Mouse (Mus musculus) telencephalon, adult 2 months (tissue): ENCODE measurements around the gene Golt1a.

Experiments
- DNase-seq: peaks from one replicate; pipeline ENCODE4 v3.0.0-alpha.2; 2011; ENCODE audit warnings: low read depth, low spot score

Golt1a gene

DNA sequence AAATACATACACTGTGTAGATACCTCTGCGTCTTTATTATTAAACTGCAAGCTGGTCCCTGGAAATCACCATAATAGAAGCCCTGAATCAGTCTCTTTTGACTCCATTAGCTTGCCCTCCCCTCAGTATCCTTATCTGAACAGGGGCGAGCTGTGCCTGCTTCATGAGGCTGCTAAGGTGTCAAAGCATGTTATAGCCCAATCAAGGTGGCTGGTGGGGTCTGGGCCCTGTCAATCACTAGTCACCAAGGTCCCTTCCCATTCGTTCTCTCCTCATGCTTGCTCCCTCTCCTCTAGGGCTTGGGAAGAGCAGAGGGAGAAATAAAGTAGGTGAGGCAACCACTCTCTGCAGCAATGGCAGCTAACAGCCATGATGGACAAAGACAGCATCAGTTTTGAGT is 37.6 kb downstream of the Golt1a start:
- no peak for DNase-seq

DNA sequence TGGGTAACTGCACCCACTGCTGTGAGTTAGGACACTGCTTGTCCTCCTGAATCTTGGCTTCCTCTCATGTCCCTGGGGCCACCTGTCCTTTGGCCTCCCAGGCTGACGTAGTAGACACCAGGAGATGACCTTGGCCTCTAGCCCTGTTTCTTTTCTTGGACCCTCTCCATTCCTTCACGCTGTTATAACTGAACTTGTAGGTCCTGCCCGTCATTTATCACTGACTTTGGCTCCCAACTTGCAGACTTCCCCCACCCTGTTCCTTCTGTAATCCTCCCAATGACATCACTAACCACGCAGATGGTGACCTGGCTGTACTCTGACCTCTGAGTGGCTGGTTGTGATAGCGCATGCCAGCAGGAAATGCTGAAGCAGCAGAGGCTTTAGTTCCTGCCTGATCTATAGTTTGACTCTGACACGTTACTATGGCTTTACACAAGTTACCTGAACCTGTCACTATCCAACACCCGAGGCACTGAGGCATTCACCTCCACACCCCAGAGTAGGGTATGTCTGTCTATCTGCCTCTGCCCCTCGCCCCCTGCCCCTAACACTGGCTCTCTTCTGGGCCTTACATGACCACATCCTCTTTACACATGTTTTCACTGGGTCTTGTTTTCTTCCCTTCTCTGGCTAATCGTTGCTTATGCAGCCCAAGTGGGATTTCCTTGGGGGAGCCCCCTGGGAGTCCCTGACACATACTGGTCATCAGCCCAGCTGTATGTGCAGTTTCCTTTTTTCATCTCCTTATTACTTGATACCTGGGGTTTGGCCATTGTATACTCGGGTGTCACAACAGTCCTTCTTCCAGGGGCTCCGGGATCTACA is 38.3 kb downstream of the Golt1a start:
- DNase-seq, result no peak

DNA sequence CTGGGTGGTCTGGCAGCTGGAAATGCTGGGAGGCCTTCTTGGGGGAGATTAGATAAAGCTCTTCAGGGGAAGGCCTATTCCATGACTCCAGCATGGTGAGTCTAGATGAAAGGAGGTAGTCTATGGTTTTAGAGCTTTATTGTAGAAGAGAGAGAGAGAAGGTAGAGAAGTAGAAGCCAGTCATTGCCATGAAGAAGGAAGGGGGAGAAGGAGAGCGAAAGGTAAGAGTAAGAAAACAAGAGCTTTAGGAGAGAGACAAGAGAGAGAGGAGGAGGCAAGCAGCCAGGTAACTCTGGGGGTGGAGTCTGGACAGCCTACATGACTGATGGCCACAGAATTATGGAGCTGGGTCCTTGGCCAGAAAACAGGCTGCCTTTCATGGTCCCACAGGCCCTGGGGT is 40.6 kb downstream of the Golt1a start, which contains the start of gene Ren1:
TSS of gene Ren1 (plus strand) at position 301 of the 400 bp plus-strand sequence.
- no peak for DNase-seq

DNA sequence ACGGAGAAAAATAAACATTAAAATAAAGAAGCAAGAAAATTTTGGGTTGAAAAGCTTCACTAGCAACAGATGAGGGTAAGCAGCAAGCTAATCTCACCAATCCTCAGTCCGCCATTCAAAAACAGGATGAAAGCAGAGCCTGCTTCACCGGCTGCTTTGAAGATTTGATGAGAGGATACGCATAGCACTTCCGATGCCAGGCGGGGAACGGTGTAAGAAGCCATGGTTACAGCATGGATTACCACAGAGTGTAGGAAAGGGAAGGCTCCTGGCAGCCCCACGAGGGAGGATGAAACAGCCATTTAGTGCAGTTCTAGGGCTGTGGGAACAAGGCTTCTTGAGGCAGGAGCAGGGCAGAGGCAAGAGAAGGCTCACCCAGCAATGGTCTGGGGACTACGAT is 42.2 kb downstream of the Golt1a start:
- DNase-seq, result no peak

DNA sequence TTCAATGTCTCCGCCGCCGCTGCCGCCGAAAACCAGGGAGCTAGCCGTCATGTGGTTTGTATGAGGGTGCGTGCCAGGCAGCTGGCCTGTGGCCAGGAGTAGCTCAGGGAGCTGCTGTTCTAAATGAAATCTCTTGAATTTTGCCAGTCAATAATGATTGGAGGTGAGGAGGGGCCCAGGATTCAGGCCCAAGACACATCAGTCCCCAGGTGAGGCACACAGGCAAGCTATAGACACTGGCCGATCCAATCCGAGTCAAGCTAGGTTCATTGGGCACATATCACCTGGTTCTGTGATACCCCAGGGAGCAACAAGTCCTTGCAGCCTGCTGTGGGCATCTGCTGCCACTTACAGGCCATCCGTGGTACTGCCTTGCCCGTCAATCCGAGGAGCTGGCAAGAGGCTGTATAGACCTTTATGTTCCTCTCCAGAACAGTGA is 43.8 kb downstream of the Golt1a start:
- peak; percentile 62 for DNase-seq

DNA sequence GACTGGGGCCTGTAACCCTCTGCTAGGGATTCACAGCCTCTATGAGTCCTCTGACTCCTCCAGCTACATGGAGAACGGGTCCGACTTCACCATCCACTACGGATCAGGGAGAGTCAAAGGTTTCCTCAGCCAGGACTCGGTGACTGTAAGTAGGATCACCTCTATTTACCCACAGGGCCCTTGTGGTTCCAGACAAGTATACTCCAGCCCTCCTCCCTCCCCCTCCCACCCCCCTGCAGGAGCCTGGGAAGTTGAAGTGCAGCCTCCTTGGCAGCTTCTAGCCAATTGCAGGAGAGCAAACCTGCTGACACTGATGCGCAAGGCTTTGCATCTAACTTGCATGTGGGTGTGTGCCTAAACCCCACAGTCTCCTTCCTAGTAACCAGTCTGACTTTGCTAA is 45.9 kb downstream of the Golt1a start:
- no peak for DNase-seq

DNA sequence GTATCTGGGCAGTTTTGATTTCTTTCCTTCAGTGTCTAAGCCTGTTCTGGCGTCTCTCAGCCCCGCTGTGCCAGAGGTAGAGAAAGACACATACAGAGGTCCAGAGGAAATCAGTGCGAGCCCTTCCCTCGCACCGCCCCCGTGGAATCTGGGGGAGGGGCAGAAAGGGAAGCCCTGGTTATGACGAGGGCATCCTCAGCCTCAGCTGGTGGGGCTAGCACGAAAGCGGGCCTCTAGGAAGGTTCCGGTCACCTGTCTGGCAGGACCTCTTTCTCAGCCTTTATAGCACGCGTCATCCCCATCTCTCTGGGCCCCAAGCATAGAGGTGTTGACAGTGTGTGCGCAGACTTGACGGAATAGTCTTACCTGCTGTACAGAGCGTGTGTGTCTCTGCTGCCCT is 46.3 kb downstream of the Golt1a start:
- DNase-seq, result no peak

DNA sequence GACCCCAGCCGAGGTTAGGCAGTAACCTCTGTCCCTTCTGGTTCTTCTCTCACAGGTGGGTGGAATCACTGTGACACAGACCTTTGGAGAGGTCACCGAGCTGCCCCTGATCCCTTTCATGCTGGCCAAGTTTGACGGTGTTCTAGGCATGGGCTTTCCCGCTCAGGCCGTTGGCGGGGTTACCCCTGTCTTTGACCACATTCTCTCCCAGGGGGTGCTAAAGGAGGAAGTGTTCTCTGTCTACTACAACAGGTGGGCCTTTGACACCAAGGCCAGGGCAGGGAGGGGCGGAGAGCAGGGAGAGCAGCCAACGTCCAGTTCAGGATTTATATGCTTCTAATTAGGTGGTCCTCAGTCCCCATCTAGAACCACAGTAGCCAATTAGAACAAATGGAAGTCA is 46.7 kb downstream of the Golt1a start:
- DNase-seq, result no peak

DNA sequence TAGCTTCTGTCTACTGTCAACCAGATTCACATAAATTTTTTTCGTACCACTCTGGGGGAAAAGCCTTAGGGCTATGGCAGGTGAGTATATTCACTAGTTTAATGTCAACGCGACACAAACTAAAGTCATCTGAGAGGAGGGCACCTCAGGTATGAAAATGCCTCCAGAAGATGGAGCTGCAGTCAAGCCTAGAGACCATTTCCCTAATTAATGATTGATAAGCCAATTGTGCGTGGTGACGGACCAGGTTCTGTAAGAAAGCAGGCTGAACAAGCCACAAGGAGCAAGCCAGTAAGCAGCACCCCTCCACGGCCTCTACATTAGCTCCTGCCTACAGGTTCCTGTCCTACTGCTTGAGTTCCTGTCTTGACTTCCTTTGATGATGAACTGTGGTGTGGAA is 51.4 kb downstream of the Golt1a start:
- DNase-seq, result no peak

DNA sequence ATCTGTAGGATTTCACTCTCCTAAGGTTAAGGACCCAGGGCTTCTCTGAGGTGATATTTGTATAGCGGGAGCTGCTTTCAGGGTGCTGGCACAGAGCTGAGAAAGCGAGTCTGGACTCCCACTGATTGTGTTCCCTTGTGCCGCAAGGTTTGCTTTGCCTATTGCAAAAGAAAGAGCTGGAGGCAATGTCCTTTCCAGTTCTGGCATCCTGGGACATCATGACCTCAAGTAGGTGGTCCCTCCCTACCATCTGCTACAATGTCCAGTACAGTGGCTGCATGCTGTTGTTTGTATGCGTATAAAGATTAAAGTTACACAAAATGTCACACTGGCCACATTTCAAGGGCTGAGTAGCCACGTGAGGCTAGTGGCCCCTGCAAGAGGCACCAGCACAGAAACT is 52.5 kb downstream of the Golt1a start:
- no peak for DNase-seq

DNA sequence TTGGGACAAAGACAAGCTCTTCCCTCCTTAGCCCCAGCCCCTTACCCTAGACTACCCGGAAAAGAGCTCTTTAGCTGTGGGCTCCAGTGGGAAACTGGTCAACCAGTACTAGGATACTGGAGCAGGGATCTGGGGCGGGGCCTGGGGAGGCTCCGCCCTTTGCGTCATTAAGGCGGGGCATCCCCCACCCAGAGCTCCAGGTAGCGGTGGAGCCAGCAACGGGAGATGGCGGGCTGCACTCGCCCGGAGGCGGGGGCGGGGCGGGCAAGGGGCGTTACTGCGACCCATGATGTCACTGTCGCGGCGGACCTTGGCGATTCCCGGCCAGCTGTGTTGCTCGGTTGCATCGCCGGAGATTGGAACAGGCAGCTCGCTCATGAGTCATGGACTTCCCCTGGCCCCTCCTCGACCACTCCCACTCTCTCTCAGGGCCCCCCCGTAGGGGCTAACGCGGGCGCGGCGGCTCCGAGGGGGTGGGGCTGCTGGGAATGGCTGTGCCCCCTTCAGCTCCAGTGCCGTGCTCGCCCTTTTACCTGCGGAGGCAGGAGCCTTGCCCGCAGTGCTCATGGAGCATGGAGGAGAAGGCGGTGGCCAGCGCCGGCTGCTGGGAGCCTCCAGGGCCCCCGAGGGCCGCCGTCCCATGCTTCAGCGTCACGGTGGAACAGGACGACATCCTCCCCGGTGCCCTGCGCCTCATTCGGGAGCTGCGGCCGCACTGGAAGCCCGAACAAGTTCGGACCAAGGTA is 53.8 kb downstream of the Golt1a start, which contains the start of gene Etnk2:
TSS of gene Etnk2 (plus strand) at position 297 of the 746 bp plus-strand sequence.
- no peak for DNase-seq

DNA sequence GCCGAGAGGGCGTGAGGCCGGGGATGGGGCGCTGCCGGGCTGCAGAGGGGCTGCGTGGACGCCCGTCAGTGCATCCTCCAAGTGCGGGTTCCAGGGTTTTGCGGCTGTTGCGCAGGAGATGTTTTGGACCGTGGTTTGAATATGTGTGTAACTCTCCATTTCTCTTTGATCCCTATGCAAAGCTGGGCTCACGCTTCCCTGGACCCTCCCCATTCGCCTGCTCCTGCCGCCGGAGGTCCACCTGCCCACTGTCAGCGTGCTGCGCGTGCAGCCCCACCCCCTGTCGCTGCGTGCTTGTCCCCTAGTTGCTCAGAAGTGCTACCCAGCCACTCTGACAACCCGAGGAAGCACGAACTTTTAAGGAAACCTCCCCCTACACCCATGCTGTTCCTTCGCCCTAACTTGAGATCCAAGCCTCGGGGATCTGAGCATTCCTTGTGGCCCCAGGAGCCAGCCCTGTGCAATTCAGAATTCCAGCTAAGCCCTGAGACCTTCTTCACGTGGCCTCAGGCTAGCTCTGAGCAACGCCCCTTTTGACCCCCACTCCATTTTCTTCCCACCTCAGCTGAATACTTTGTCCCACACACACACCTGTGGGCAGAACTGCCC is 54.5 kb downstream of the Golt1a start:
- DNase-seq, result no peak

DNA sequence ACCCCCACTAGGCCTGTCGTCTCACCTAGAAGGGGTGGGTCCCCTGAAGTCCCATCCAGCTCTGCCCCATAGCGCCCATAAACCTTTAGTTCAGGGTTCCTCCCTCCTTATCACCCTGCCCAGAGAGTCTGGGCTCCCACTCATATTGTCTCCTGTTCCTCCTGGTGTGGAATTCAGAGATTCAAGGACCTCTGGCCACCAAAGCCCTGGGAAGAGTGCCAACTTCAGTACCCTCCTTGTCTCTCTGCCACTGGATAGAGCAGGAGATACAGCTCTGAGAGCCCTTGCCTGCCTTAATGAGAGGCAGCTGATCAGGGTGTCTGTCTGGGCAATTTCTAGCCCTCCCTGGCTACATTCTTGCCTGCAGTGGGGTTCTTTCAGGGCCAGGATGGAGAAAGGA is 55.3 kb downstream of the Golt1a start:
- no peak for DNase-seq

DNA sequence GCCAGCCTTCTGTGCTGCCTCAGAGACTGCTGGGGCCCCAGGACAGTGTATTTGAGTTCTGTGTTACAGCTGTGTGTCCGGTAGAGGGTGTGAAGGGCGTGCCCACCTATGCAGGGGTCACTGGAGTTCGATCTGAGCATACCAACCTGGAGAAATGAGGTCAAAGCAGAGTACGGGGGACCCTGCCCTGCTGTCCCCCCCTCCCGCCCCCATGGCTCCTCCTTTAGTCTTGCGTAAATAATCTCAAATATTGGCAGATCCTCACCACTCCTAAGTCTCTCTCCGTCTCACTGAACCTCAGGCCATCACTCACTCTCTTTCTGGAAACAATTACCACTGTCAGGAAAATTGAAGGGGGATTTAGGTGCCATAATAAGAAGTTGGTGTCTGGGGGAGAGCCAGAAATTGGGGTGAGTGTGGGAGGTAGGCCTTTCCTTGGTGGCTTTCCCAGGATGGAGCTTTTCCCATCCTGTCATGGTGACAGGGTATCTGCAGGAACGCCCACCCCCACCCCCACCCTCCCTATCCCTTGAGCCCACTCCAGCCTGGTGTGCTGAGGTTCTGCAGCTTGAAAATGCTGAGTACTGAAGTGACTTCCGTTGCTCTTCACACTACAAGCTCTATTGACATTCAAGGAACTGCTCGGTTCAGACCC is 57.5 kb downstream of the Golt1a start:
- no peak for DNase-seq

DNA sequence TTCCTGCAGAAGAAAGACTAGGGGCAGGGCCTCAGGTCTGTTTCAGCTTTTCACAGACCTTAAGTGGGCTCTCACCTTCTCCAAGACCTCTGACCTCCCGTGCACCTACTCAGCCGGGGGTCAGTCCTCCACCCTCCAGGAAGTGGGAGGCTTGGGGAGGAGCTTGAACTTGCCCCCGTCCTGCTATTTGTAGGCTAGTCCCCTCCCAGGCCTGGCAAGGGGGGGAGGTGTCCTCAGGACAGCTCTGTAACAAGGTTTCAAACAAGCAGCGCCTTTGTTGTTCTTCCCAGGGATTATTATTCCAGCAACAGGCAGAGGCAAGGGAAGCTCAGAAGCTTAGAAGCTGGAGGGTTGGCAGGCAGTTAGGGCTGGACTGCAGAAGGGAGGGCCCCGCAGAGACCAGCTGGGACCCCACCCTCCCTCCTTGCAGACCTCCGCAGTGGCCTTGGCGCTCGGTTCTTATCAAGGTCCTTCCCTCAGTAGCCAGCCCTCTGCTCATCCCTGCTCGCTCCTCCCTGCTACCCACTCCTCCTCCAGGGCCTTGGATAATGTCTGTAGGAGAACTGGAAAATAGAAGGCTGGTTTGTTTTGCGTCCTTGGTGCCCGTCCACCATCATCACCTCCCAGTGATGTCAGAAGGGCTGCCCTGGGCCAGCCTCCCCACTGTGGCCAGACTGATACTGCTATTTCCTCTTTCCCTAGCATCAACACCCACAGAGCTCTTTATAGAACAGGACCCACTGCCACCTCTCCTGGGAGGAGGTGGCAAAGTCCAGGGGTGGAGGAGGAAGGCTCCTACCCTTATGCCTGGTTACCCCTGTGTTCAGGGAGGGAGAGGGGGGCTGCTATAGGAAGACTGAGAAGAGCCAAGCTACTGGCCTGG is 58.2 kb downstream of the Golt1a start:
- no peak for DNase-seq

DNA sequence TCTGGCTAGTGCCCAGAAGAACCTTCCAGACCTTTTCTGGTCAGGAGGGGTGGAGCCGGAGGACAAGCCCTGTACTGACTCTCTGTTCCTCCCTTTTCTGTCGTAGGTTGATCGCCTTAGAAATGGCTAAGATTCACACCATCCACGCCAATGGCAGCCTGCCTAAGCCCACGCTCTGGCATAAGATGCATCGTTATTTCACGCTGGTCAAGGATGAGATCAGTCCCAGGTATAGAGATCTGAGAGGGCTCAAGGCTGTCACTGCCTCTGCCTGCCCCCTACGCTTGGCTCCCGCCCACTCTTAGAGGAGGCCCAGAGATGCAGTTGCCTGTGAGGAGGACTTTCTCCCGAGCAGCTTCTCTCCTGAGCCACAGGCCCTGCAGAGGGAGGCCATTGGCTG is 59.0 kb downstream of the Golt1a start:
- DNase-seq, result peak; percentile 49

DNA sequence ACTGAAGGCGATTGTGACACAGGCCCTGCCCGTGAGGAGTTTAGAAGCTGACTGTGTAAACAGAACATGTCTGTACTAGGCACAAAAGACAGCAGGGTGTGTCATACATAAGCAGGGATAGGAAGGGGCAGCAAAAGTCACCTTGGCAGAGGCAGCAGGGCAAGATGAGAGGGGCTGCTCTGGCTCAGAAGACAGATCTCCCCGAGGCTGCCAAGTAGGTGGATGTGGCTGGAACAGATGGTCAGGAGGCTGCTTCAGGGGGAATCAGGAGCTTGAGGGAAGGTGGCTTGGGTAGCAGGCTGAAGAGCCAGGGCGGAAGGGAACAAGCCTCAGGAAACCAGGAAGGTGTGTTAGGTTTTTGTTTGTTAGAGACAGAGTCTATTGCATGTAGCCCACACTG is 60.8 kb downstream of the Golt1a start:
- no peak for DNase-seq

DNA sequence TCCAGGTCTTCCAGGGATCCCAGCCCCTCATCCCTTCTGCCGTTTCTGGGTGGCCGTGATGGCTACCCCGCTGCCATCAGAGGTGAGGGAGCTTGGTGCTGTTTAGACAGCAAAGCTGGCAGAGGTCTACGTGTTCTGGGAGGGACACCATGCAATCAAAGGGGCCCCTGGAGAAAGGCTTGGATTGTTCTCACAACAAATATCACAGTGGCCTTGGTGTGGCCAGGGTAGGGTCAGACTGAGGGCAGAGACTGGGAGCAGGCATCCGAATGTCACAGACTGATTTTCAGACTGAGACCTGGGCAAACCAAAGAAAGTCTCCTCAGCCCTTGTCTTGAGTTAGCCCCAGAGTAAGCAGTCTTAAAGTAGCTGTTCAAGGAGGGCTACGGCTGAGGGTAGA is 61.8 kb downstream of the Golt1a start:
- no peak for DNase-seq

DNA sequence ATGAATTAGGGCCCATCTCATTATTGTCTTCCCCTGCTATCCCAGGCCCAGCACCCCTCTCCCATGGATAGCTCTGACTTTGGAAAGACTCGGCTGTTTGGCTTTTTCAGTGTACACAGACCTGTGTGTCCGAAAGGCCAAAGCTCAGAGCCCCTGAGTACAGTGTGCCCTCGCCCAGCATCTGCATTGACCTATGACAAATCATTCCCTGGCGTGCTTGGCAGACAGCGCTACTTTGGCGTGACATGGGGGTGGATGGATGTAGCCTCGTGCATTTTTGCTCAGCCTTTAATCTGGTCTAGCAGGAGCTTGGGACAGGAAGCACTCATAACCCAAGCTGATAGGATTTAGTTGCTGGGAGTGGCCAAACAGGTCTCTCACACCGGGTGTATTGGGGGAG is 62.5 kb downstream of the Golt1a start:
- DNase-seq, result no peak
